Mouse (Mus musculus) forebrain, postnatal 0 days (tissue): ENCODE results near the gene Tubgcp6. TPM values are rescaled to one million over a fixed set of nuclear protein-coding genes. Genes with fewer than 3 reads are reported as not detected.

Source experiments
- ATAC-seq: fragments of 200-750 bp; cut with Nextera tagmentation; 2 replicates; pipeline ENCODE4 v1.8.0; 2017; ENCODE audit warnings: mild to moderate bottlenecking, moderate library complexity
- DNase-seq: peaks from one replicate; pipeline ENCODE4 v3.0.0-alpha.2; 2015
- H3K27ac ChIP-seq: fragments of 300-500 bp; sonication (generic); 2 replicates; pipeline ENCODE4 v1.5.1; 2014; ENCODE audit warnings: low read depth, mild to moderate bottlenecking, antibody characterized with exemption, low read length, moderate library complexity, mixed read lengths
- H3K27me3 ChIP-seq: fragments of 300-500 bp; sonication (generic); 2 replicates; pipeline ENCODE4 v1.6.1; 2014; ENCODE audit warnings: mild to moderate bottlenecking, low read length, mixed read lengths; ENCODE audit not compliant: insufficient read depth
- H3K36me3 ChIP-seq: fragments of 300-500 bp; sonication (generic); 2 replicates; pipeline ENCODE4 v1.6.1; 2014; ENCODE audit warnings: mild to moderate bottlenecking, moderate library complexity; ENCODE audit not compliant: insufficient read depth
- H3K4me1 ChIP-seq: fragments of 300-500 bp; sonication (generic); 2 replicates; pipeline ENCODE4 v1.6.1; 2014; ENCODE audit warnings: antibody characterized with exemption; ENCODE audit not compliant: insufficient read depth
- H3K4me2 ChIP-seq: fragments of 300-500 bp; sonication (generic); 2 replicates; pipeline ENCODE4 v1.6.1; 2014; ENCODE audit warnings: low read depth, mild to moderate bottlenecking, moderate library complexity
- H3K4me3 ChIP-seq: fragments of 300-500 bp; sonication (generic); 2 replicates; pipeline ENCODE4 v1.5.1; 2014; ENCODE audit warnings: low read depth, low read length, mixed read lengths
- H3K9ac ChIP-seq: fragments of 300-500 bp; sonication (generic); 2 replicates; pipeline ENCODE4 v1.6.1; 2014; ENCODE audit warnings: mild to moderate bottlenecking
- H3K9me3 ChIP-seq: fragments of 300-500 bp; sonication (generic); 2 replicates; pipeline ENCODE4 v1.6.1; 2016; ENCODE audit warnings: low read length
- CTCF ChIP-seq: sonication (generic); IDR thresholded peaks from 2 replicates; pipeline ENCODE4 v1.5.1; 2016; ENCODE audit warnings: antibody characterized with exemption, control low read depth, low read depth
- WGBS: fragments of 180-500 bp; shearing (Covaris S2); extraction: QIAGEN DNeasy Blood & Tissue Kit; methylation state at CpG from one replicate; pipeline ENCODE4 v1.1.7; 2014; 5-methylcytosine and 5-hydroxymethylcytosine counted together
- polyA plus RNA-seq: library from polyadenylated mRNA; unstranded; fragments of >200 nt; fragmentation: Nextera tagmentation; extraction: Ambion mirVana; gene quantifications from 2 replicates; pipeline ENCODE4 v1.2.1, GENCODE M21; 2015
- total RNA-seq: library from RNA; depleted of rRNA; stranded (reverse); fragments of >200 nt; gene quantifications from 2 replicates; pipeline ENCODE4 v1.2.3, GENCODE M21; 2014

The Tubgcp6 gene
- total and polyA plus RNA-seq, 2 experiments from 2014 or later, result 8.8 to 42.4 TPM

DNA sequence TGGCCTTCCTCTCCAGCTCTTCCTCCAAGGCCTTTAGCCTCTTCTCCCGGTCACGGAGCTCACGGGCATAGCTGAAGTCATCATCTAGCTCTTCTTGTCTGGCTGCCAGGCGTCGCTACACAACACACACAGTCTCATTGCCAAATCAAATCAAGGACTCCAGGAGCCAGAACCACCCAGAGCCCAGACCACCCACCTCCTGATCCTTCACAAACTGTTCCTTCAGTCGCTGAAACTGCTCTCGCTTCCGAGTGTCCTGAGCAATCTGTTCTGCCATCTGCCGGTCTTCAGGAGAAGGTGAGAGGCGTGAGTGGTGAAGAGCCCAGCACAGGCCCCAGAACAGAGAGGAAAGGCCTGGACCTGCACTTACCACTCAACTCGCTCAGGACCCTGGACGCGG is 16.8 kb downstream of the Tubgcp6 start:
- no peak overlapping the region for H3K4me3 ChIP-seq
- no peak overlapping the region for H3K9ac ChIP-seq
- H3K4me2 ChIP-seq, result no peak overlapping the region
- DNase-seq (no peak), ATAC-seq (no peak)
- no peaks in the 10 kb centered on the region for H3K4me1 ChIP-seq
- H3K27me3 ChIP-seq, result no peaks in the 10 kb centered on the region
- peaks cover 95% of the 10 kb centered on the region for H3K36me3 ChIP-seq
- 80% methylated on average over 13 of the region's 13 CpGs for WGBS
- no peak for TF ChIP-seq CTCF
- no peak overlapping the region for H3K27ac ChIP-seq
- no peaks in the 10 kb centered on the region for H3K9me3 ChIP-seq

DNA sequence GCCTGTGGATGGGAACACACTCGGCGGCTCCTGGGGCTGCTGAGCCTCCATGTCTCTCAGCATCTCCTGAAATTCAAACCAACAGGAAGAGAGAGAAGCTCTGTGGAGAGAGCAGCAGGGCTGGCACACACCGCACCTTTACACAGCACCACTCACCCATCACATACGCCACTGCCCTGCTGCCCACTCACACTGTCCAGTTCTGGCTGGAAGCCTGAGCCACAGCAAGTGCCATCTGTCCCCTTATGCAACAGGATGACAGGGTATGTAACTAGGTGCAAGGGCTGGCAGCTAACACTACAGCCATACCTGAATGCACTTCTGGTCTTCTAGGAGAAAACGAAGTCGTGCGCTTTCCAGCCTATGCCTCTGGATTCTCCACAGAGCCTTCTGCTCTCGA is 18.5 kb downstream of the Tubgcp6 start:
- 97% methylated on average over 8 of the region's 8 CpGs for WGBS
- H3K27me3 ChIP-seq, result no peaks in the 10 kb centered on the region
- H3K27ac ChIP-seq, result no peak overlapping the region
- no peak overlapping the region for H3K9ac ChIP-seq
- peaks cover 95% of the 10 kb centered on the region for H3K36me3 ChIP-seq
- no peak for ATAC-seq
- TF ChIP-seq CTCF, result no peak
- H3K4me2 ChIP-seq, result no peak overlapping the region
- H3K4me3 ChIP-seq, result no peak overlapping the region
- H3K4me1 ChIP-seq, result no peaks in the 10 kb centered on the region
- H3K9me3 ChIP-seq, result no peaks in the 10 kb centered on the region
- no peak for DNase-seq

DNA sequence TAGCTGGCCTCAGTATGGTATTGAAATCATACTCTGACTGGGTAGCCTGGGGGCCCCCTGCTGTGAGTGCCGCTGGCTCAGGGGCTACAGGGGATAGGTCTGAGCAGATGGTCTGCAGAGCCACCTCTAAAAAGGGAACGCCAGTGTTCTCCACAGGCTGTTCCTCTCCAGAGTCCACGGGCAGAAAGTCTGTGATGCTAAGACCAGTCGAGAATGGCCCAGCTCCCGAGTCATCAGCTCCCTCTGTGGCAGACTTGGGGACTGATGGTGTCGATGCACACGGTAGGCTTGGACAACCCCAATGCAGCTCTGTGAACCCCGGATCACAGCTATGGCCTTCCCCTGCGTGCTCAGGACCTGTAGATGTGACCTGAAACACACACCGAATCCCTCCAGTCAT is 19.0 kb downstream of the Tubgcp6 start:
- 85% methylated on average over 10 of the region's 10 CpGs for WGBS
- no peaks in the 10 kb centered on the region for H3K4me1 ChIP-seq
- H3K27ac ChIP-seq, result no peak overlapping the region
- H3K4me2 ChIP-seq, result no peak overlapping the region
- H3K36me3 ChIP-seq, result peaks cover 95% of the 10 kb centered on the region
- H3K4me3 ChIP-seq, result no peak overlapping the region
- no peak overlapping the region for H3K9ac ChIP-seq
- TF ChIP-seq CTCF, result no peak
- no peaks in the 10 kb centered on the region for H3K9me3 ChIP-seq
- no peaks in the 10 kb centered on the region for H3K27me3 ChIP-seq
- ATAC-seq (no peak), DNase-seq (no peak)

DNA sequence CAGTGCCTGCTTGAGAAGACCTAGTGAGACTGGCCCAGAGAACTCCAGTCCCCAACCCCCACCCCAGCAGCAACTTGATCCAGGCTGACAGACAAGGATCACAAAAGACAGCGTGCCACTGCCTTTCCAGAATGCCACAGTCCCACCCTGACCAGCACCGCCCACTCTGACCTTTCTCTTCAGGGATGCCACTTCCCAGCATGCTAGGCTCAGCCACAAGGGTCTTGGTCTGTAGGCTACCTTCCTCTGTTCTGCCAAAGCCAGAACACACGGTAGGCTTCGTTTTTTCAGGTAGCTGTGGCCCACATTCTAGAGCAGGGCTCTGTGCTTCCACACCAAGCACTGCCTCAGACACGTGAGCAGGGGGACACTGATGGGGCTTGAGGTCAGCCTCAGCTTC is 20.3 kb downstream of the Tubgcp6 start:
- H3K27me3 ChIP-seq, result no peaks in the 10 kb centered on the region
- no peaks in the 10 kb centered on the region for H3K4me1 ChIP-seq
- H3K9me3 ChIP-seq, result no peaks in the 10 kb centered on the region
- H3K9ac ChIP-seq, result no peak overlapping the region
- ATAC-seq (no peak), DNase-seq (no peak)
- H3K4me3 ChIP-seq, result no peak overlapping the region
- peaks cover 92% of the 10 kb centered on the region for H3K36me3 ChIP-seq
- no peak overlapping the region for H3K4me2 ChIP-seq
- H3K27ac ChIP-seq, result no peak overlapping the region
- no peak for TF ChIP-seq CTCF
- 64% methylated on average over 5 of the region's 5 CpGs for WGBS

DNA sequence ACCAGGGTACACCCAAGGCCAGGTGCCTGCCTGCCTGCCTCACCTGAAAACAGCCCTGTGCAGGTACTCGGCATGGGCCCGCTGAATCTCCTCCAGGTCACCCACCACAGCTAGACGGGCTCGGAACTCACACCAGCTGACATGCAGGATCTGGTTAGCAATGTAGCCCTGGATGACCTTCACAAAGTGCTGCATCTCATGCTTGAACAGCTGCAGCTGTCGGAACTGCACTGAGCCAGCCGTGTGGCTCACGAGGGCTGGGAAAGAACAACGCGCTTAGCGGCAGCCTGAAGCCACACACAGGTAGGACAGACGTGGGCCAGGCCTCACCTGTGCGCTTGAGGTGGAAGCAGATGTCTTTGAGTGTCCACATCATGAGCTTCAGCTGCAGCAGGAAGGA is 22.1 kb downstream of the Tubgcp6 start:
- DNase-seq (no peak), ATAC-seq (no peak)
- Histone ChIP-seq H3K27ac (no peak overlapping the region), H3K4me1 (no peaks in the 10 kb centered on the region), H3K9ac (no peak overlapping the region), H3K9me3 (no peaks in the 10 kb centered on the region), H3K4me3 (no peak overlapping the region), H3K4me2 (no peak overlapping the region), H3K36me3 (peaks cover 95% of the 10 kb centered on the region), H3K27me3 (no peaks in the 10 kb centered on the region)
- WGBS, result 95% methylated on average over 12 of the region's 12 CpGs
- TF ChIP-seq CTCF, result no peak

DNA sequence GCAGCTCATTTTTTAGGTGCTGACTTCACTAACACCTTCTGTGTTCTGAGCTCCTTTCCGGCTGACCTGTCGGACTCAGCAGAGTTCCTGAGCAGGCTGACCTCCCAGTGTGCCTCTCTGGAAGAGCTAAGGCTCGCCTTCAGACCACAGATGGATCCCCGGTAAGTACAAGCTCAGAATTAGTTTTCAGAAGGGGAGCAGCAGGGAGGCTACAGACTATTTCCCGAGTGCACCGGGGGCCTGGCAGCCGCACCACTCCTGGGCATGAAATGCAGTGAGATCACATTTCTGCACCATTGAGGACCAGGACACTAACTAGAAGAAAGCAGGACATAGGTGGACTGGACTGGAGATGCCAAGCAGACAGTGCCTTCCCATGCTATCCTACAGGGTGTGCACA is 24.3 kb downstream of the Tubgcp6 start:
- Histone ChIP-seq H3K9ac (no peak overlapping the region), H3K36me3 (peaks cover 95% of the 10 kb centered on the region)

DNA sequence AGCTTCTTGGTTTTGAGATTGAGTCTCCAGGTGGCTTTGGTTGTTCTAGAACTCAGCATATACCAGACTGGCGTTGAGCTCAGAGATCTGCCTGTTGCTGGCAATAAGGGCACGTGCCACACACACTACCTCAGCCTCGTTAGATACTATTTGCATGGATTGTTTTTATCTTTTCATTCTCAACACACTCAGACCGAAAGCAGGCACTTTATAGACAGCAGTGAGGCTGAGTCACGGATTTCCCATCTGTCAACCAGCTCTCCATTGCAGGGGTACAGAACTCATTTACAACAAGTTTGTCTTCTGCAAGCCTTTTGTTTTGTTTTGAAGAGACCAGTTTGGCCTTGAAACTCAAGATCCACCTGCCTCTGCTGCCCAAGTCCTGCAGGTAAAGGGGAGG is 25.5 kb downstream of the Tubgcp6 start:
- H3K4me1 ChIP-seq, result no peaks in the 10 kb centered on the region
- H3K36me3 ChIP-seq, result peaks cover 94% of the 10 kb centered on the region
- 73% methylated on average over 5 of the region's 5 CpGs for WGBS
- no peaks in the 10 kb centered on the region for H3K27me3 ChIP-seq
- DNase-seq (no peak), ATAC-seq (no peak)
- no peak for TF ChIP-seq CTCF
- no peak overlapping the region for H3K4me3 ChIP-seq
- H3K4me2 ChIP-seq, result no peak overlapping the region
- H3K9ac ChIP-seq, result no peak overlapping the region
- no peaks in the 10 kb centered on the region for H3K9me3 ChIP-seq
- H3K27ac ChIP-seq, result no peak overlapping the region

More for the DNA sequence above, 24.3 kb downstream of the Tubgcp6 start:
- TF ChIP-seq CTCF, result no peak
- ATAC-seq (no peak), DNase-seq (no peak)
- H3K27me3 ChIP-seq, result no peaks in the 10 kb centered on the region
- H3K4me3 ChIP-seq, result no peak overlapping the region
- H3K9me3 ChIP-seq, result no peaks in the 10 kb centered on the region
- no peak overlapping the region for H3K27ac ChIP-seq
- H3K4me2 ChIP-seq, result no peak overlapping the region
- 89% methylated on average over 7 of the region's 7 CpGs for WGBS
- H3K4me1 ChIP-seq, result no peaks in the 10 kb centered on the region

DNA sequence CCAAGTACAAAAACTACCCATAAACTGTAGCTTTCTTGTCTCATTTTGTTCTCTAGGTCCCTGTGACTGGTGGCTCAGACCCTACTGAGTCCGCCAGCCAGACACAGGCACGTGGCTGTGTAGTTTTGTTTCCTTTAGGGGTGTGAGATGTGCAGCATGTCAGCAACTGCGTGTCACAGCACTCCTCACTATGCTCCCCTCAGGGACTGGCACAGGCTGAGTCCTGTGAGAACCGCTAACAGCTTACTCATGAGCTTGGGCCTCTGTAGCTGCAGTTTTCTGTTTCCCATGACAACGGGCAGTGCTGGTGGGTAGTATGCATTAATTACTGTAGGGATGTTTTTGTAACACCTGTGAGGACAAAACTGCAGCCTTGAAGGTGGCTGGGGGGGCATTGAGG is 30.7 kb downstream of the Tubgcp6 start:
- Histone ChIP-seq H3K36me3 (peaks cover 45% of the 10 kb centered on the region), H3K9ac (no peak overlapping the region), H3K27me3 (no peaks in the 10 kb centered on the region), H3K9me3 (no peaks in the 10 kb centered on the region), H3K4me1 (peaks cover 8% of the 10 kb centered on the region; the same call in 1 of the 2 replicates), H3K4me3 (no peak overlapping the region), H3K4me2 (no peak overlapping the region), H3K27ac (no peak overlapping the region)
- ATAC-seq (no peak), DNase-seq (no peak)
- WGBS, result 82% methylated on average over 5 of the region's 5 CpGs
- no peak for TF ChIP-seq CTCF
